Mouse (Mus musculus): ENCODE data around the gene Usp28. TPM values are rescaled to one million over a fixed set of nuclear protein-coding genes. Genes with fewer than 3 reads are reported as not detected.

Usp28 gene
- polyA plus RNA-seq, 1 experiment = 15.2 TPM

- DNase-seq (ENCODE audit: low read depth in 1 of 2, low spot score in 2 of 2) = no peak
- Histone ChIP-seq H3K27me3 (ENCODE audit: control insufficient read depth, insufficient read depth, low read length) (no peaks in the 10 kb centered on the region), H3K4me3 (ENCODE audit: extremely low read depth, insufficient read depth, insufficient read length) (no peak overlapping the region), H3K27ac (ENCODE audit: insufficient read depth, low read length) (no peak overlapping the region), H3K36me3 (ENCODE audit: control insufficient read depth, insufficient read depth, low read length) (peaks cover 20% of the 10 kb centered on the region), H3K4me1 (ENCODE audit: control insufficient read depth, insufficient read depth, insufficient read length) (no peaks in the 10 kb centered on the region)
- TF ChIP-seq CTCF (IDR thresholded peaks at IDR 0.05; ENCODE audit: extremely low read depth, insufficient read depth, insufficient read length, insufficient replicate concordance) (no peak), POLR2A (IDR thresholded peaks at IDR 0.05; ENCODE audit: low read depth, low read length) (no peak)
- WGBS = 82% methylated on average over 7 of the region's 7 CpGs
Observed at GRCm38 (mm10) chr9:49015824-49016223, 30.6 kb downstream of the Usp28 start.

GRCm38 (mm10) chr9:49021289-49021688 lies 36.1 kb downstream of the Usp28 start:
- peaks cover 12% of the 10 kb centered on the region for H3K36me3 ChIP-seq (ENCODE audit: control insufficient read depth, insufficient read depth, low read length)
- H3K27ac ChIP-seq (ENCODE audit: insufficient read depth, low read length) = no peak overlapping the region
- H3K4me1 ChIP-seq (ENCODE audit: control insufficient read depth, insufficient read depth, insufficient read length) = no peaks in the 10 kb centered on the region
- H3K4me3 ChIP-seq (ENCODE audit: extremely low read depth, insufficient read depth, insufficient read length) = no peak overlapping the region
- TF ChIP-seq POLR2A (IDR thresholded peaks at IDR 0.05; ENCODE audit: low read depth, low read length) = no peak
- TF ChIP-seq CTCF (IDR thresholded peaks at IDR 0.05; ENCODE audit: extremely low read depth, insufficient read depth, insufficient read length, insufficient replicate concordance) = no peak
- no peak for DNase-seq (ENCODE audit: low read depth in 1 of 2, low spot score in 2 of 2)
- 95% methylated on average over 5 of the region's 5 CpGs for WGBS
- H3K27me3 ChIP-seq (ENCODE audit: control insufficient read depth, insufficient read depth, low read length) = no peaks in the 10 kb centered on the region

- H3K36me3 ChIP-seq (ENCODE audit: control insufficient read depth, insufficient read depth, low read length) = peaks cover 25% of the 10 kb centered on the region
- 81% methylated on average over 5 of the region's 5 CpGs for WGBS
- H3K4me3 ChIP-seq (ENCODE audit: extremely low read depth, insufficient read depth, insufficient read length) = no peak overlapping the region
- no peaks in the 10 kb centered on the region for H3K27me3 ChIP-seq (ENCODE audit: control insufficient read depth, insufficient read depth, low read length)
- H3K27ac ChIP-seq (ENCODE audit: insufficient read depth, low read length) = no peak overlapping the region
- no peaks in the 10 kb centered on the region for H3K4me1 ChIP-seq (ENCODE audit: control insufficient read depth, insufficient read depth, insufficient read length)
- no peak for DNase-seq (ENCODE audit: low read depth in 1 of 2, low spot score in 2 of 2)
- TF ChIP-seq POLR2A (IDR thresholded peaks at IDR 0.05; ENCODE audit: low read depth, low read length) (no peak), CTCF (IDR thresholded peaks at IDR 0.05; ENCODE audit: extremely low read depth, insufficient read depth, insufficient read length, insufficient replicate concordance) (no peak)
Observed at GRCm38 (mm10) chr9:49023956-49024355, 38.8 kb downstream of the Usp28 start.

GRCm38 (mm10) chr9:49024529-49024928 lies 39.4 kb downstream of the Usp28 start:
- Histone ChIP-seq H3K36me3 (ENCODE audit: control insufficient read depth, insufficient read depth, low read length) (peaks cover 25% of the 10 kb centered on the region), H3K27ac (ENCODE audit: insufficient read depth, low read length) (no peak overlapping the region), H3K4me3 (ENCODE audit: extremely low read depth, insufficient read depth, insufficient read length) (no peak overlapping the region), H3K4me1 (ENCODE audit: control insufficient read depth, insufficient read depth, insufficient read length) (no peaks in the 10 kb centered on the region), H3K27me3 (ENCODE audit: control insufficient read depth, insufficient read depth, low read length) (no peaks in the 10 kb centered on the region)
- no peak for TF ChIP-seq POLR2A (IDR thresholded peaks at IDR 0.05; ENCODE audit: low read depth, low read length)
- no peak for TF ChIP-seq CTCF (IDR thresholded peaks at IDR 0.05; ENCODE audit: extremely low read depth, insufficient read depth, insufficient read length, insufficient replicate concordance)
- 85% methylated on average over 2 of the region's 2 CpGs for WGBS
- DNase-seq (ENCODE audit: low read depth in 1 of 2, low spot score in 2 of 2) = no peak

DNA sequence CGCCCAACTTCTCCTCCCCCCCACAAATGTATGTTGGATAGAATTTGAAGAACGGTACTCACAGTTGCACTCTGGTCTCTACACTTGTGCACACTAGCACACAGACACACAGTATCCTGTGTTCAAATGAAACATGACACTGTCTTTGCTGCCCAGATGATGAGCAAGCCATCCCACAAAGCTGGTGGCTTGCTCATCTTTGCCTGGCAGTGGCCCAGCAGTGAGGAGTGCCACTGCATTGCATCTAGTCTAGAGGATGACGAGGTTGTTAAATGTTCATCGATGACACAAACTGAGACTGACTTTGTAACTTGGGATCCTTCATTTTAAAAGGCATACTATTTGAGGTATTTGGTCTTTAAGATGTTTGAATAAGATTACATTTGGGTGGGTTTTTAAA lies 49.6 kb downstream of the Usp28 start:
- DNase-seq (ENCODE audit: low read depth in 1 of 2, low spot score in 2 of 2) = no peak
- peaks cover 33% of the 10 kb centered on the region for H3K36me3 ChIP-seq (ENCODE audit: control insufficient read depth, insufficient read depth, low read length)
- no peaks in the 10 kb centered on the region for H3K27me3 ChIP-seq (ENCODE audit: control insufficient read depth, insufficient read depth, low read length)
- H3K4me1 ChIP-seq (ENCODE audit: control insufficient read depth, insufficient read depth, insufficient read length) = no peaks in the 10 kb centered on the region
- 91% methylated on average over 4 of the region's 4 CpGs for WGBS
- no peak overlapping the region for H3K27ac ChIP-seq (ENCODE audit: insufficient read depth, low read length)
- no peak overlapping the region for H3K4me3 ChIP-seq (ENCODE audit: extremely low read depth, insufficient read depth, insufficient read length)
- no peak for TF ChIP-seq POLR2A (IDR thresholded peaks at IDR 0.05; ENCODE audit: low read depth, low read length)
- no peak for TF ChIP-seq CTCF (IDR thresholded peaks at IDR 0.05; ENCODE audit: extremely low read depth, insufficient read depth, insufficient read length, insufficient replicate concordance)

DNA sequence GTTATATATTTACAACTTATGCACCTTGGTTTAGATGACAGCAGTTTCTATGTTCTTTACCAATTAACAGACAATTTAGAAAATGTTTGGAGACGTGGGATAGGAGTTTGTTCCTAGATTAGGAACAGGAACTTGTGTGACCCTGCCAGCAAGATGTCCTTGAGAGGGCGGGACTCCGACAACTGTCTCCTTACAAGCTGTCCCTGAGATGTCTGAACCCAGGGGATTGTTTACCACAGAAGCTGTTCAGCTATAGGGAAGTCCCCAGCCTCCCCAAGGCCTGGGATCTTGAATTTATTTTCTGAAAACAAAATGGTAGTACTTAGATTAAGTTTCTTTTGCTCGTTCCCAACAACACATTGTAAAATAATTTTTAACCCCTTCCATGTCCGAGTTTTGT lies 65.7 kb downstream of the Usp28 start:
- no peak for TF ChIP-seq CTCF (IDR thresholded peaks at IDR 0.05; ENCODE audit: extremely low read depth, insufficient read depth, insufficient read length, insufficient replicate concordance)
- DNase-seq (ENCODE audit: low read depth in 1 of 2, low spot score in 2 of 2) = no peak
- WGBS = 65% methylated on average over 5 of the region's 5 CpGs

DNA sequence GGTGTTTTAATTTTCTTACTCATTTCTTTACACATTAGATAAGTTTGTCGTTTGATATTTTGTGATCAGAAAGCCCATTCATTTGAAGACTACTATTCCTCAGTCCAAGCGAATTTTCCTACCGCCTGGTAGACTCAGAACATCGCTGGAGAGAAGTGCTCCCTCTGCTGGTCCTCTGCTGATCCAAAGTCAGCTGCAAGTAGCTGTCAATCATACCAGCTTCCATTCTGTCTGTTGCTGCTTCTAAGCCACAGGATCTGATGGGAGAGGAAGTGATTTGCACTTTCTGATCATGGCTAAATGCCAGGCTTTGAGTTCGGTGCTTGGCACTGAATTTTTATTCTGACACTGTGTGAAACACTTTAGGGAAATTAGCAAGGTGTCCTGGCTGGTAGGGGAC lies 66.2 kb downstream of the Usp28 start:
- no peaks in the 10 kb centered on the region for H3K27me3 ChIP-seq (ENCODE audit: control insufficient read depth, insufficient read depth, low read length)
- WGBS = 4% methylated on average over 5 of the region's 5 CpGs
- peak; percentile 32 to 42 for DNase-seq (ENCODE audit: low read depth in 1 of 2, low spot score in 2 of 2)
- TF ChIP-seq CTCF (IDR thresholded peaks at IDR 0.05; ENCODE audit: extremely low read depth, insufficient read depth, insufficient read length, insufficient replicate concordance) (peak; percentile 50; the same call in 1 of the 2 replicates), POLR2A (IDR thresholded peaks at IDR 0.05; ENCODE audit: low read depth, low read length) (no peak)
- H3K27ac ChIP-seq (ENCODE audit: insufficient read depth, low read length) = no peak overlapping the region
- H3K4me3 ChIP-seq (ENCODE audit: extremely low read depth, insufficient read depth, insufficient read length) = no peak overlapping the region
- H3K36me3 ChIP-seq (ENCODE audit: control insufficient read depth, insufficient read depth, low read length) = no peaks in the 10 kb centered on the region
- H3K4me1 ChIP-seq (ENCODE audit: control insufficient read depth, insufficient read depth, insufficient read length) = 0 out of 2 replicates have a peak, but pooled peaks cover 2% of the 10 kb centered on the region

More for the DNA sequence above, 65.7 kb downstream of the Usp28 start:
- H3K27ac ChIP-seq (ENCODE audit: insufficient read depth, low read length) = no peak overlapping the region
- H3K27me3 ChIP-seq (ENCODE audit: control insufficient read depth, insufficient read depth, low read length) = no peaks in the 10 kb centered on the region
- H3K4me1 ChIP-seq (ENCODE audit: control insufficient read depth, insufficient read depth, insufficient read length) = 0 out of 2 replicates have a peak, but pooled peaks cover 2% of the 10 kb centered on the region
- no peaks in the 10 kb centered on the region for H3K36me3 ChIP-seq (ENCODE audit: control insufficient read depth, insufficient read depth, low read length)
- no peak overlapping the region for H3K4me3 ChIP-seq (ENCODE audit: extremely low read depth, insufficient read depth, insufficient read length)
